Mouse (Mus musculus): Measurements from ENCODE around the gene Ganab.

GRCm38 (mm10) chr19:8870838-8871237 is 27.0 kb upstream of the Ganab start:
- TF ChIP-seq CTCF (IDR thresholded peaks at IDR 0.05; ENCODE audit: borderline replicate concordance, insufficient read depth, low read length) (no peak), POLR2A (IDR thresholded peaks at IDR 0.05; ENCODE audit: low read depth, low read length) (no peak)
